Mouse (Mus musculus) testis, postnatal 10 days (tissue): Measurements from ENCODE around the gene Lce1a2.
"Not testable (repeated sequence)": the region's sequence is repeated elsewhere in the genome, so short reads cannot be mapped to it uniquely, and the experiment has no call there.

Experiments
- DNase-seq: peaks from one replicate; pipeline ENCODE4 v3.0.0; 2021; ENCODE audit warnings: low spot score

Lce1a2 gene

DNA sequence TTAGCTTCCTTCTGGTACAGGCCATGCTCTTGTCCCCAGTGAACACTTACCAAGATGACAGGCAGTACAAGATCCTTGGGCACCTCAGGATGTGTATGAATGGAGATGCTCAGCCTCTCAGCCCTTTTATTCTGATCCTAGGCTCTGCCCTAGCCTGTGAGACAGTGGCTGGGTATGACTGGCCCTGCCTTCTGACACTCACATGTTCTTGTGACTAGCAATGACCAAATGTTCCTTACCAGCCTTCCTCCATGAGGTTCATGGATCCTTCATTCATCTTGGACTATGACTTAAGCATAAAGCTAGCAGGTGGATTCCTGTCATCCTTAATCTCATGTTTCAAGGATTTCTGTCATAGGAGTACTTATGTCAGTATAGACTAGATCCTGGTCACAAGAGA lies at the start of gene Lce1a2:
Gene Lce1a2 (minus strand): TSS at position 101 of the 400 bp plus-strand sequence.
- no peak for DNase-seq

DNA sequence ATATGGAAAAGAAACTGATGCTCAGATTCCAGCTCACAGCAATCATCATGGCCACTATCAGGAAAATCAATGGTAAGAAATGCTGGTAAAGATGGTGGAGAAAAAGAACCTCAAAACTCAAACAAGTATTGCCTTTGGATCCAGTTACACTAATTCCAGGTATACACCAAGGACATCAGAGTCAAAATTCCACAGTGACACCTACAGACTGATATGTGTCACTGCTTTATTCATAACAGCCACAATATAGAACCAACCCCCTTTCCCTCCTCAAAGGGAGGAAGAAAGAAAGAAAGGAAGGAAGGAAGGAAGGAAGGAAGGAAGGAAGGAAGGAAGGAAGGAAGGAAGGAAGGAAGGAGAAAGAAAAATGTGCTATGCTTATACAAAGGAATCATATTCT lies 45.0 kb upstream of the Lce1a2 start:
- no peak for DNase-seq

DNA sequence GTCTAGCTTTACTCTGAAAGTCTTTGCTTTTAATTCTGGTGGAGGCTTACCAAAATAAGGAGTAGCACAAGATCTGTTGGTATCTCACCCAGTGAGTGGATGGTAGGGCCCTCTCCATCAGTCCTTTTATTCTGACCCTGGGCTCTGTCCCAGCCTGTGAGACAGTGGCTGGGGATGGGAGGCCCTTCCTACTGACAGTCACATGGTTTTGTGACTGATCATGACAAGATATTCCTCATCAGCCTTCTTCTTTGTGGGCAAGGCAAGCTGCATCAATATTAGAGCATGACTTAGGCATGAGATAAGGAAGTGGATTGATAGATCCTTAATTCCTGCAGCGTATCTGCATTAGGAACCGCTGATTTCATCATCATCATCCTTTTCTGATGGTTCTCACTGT lies 38.9 kb upstream of the Lce1a2 start, which contains the start of gene Lce1e:
Gene Lce1e (minus strand): TSS at position 101 of the 400 bp plus-strand sequence.
- DNase-seq = no peak

DNA sequence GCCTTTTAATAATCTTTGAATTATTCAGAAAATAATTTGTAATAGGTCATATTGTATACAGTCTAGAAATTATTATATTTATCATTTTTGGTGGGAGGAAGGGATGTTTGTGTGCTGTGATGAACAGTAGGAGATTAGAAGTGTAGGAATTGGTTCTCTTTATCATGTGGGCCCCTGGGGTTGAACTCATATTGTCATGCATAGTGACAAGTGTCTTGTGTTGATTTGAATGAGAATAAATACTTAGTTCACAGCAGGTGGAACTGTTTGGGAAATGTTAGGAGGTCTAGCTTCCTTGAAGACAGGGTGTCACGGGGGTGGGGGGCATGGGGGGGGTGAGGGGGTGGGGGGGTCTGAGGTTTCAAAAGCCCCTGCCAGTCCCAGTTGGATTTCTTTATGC lies 24.5 kb upstream of the Lce1a2 start:
- no peak for DNase-seq

DNA sequence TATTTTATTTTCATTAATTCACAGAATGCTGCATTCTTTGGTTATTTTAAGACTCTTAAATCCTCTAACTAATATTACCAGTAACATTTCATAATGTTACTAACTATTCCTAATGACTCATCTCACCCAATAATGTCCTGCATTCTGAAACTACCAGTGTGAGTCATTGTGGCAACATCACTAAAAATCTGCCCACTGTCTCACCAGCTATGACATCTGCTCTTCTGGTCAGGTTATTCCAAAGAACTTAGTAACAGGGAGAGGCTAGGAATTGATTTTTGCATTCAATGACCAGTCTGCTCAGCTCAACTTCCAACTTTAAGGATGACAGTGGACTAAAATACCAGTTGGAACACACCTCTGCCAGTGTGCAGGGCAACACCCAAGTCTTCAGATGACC lies 21.6 kb upstream of the Lce1a2 start:
- DNase-seq = no peak

DNA sequence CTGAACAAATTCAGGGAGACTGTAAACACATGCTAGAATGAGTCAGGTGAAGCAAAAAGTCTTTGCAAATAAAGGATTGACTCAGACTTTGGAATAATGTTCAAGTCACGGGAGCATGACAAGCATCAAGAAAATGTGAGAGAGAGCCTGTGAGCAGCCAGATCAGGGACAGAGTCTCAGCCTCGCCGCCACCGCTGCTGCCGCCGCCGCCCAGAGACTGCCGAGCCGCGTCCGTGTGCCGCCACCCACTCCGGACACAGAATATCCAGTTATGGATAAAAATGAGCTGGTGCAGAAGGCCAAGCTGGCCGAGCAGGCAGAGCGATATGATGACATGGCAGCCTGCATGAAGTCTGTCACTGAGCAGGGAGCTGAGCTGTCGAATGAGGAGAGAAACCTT lies 19.0 kb upstream of the Lce1a2 start:
- DNase-seq = not testable (repeated sequence)

DNA sequence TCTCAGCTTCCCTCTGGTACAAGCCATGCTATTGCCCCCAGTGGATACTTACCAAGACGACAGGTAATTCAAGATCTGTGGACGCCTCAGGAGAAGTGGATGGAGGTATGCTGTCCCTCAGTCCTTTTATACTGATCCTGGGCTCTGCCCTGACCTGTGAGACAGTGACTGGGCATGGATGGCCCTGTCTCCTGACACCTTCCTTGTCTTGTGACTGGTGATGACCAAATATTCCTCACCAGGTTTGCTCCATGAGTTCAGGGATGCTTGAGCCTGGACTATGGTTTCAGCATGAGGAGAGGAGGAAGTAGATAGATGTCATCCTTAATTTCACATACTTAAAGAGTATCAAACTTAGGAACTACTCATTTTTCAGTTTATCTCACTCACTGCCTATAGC lies 17.0 kb upstream of the Lce1a2 start, which contains the start of gene Lce1d:
Gene Lce1d (minus strand): TSS at position 101 of the 400 bp plus-strand sequence.
- no peak for DNase-seq

DNA sequence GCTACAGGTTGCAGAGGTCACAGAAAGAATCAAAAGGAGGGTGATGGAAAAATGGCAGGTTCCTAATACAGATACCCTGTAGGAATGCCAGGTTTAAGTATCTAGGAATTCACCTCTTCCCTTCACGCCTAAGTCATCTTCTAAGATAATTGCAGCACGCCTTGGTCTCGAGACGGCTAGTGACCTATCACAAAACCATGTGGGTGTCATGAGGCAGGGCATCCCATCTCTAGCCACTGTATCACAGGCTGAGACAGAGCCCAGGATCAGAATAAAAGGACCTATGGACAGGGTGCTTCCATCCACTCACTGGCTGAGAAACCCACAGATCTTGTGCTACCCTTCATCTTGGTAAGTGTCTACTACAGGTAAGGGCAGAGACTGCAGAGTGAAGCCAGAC lies 8.8 kb upstream of the Lce1a2 start, which contains the start of gene Lce1c:
Gene Lce1c (plus strand): TSS at position 301 of the 400 bp plus-strand sequence.
- DNase-seq = no peak

DNA sequence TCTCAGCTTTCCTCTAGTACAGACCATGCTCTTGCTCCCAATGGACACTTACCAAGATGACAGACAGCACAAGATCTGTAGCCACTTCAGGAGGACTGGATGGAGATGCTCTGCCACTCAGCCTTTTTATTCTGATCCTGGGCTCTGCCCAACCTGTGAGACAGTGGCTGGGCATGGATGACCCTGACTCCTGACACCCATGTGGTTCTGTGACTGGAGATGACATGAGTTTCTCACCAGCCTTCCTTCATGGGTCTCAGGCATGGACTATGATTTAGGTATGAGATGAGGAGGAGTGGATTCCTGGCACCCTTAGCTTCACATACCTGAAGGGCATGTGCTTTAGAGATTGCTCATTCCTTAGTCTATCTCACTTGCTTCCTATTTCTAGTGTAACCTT lies 13.3 kb downstream of the Lce1a2 start, which contains the start of gene Lce1b:
Gene Lce1b (minus strand): TSS at position 101 of the 400 bp plus-strand sequence.
- no peak for DNase-seq

DNA sequence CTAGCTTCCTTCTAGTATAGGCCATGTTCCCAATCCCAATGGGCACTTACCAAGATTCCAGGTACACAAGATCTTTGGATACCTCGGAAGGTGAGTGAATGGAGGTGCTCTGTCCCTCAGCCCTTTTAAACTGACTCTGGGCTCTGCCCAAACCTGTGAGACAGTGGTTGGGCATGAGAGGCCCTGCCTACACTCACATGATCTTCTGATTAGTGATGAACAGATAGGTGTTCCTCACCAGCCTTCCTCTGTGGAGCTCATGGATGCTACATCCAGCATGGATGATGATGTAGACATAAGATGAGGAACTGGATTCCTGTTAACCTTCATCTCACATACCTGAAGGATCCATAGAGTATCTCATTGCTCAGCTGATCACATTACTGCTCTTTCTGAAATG lies 21.9 kb downstream of the Lce1a2 start, which contains the start of gene Lce1a1:
Gene Lce1a1 (minus strand): TSS at position 101 of the 400 bp plus-strand sequence.
- DNase-seq = no peak

DNA sequence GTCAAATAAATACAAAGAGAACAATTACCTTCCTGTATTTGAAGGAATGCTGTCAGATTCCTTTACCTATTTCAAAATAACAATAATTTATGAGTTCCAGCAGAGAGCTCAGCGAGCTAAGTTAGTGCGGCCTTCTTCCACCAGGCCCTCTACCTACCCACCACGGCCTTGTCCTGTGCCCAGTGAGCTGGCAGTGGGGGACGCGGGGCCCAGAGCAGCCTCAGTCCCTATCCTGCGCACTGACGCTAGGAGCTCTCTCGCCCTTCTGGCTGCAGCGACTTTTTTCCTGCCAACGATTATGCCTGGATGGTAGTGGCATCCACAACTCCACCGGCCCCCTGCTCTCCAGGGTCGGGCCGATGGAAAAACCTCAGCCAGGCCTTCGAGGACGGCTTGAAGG lies 30.3 kb downstream of the Lce1a2 start:
- no peak for DNase-seq

DNA sequence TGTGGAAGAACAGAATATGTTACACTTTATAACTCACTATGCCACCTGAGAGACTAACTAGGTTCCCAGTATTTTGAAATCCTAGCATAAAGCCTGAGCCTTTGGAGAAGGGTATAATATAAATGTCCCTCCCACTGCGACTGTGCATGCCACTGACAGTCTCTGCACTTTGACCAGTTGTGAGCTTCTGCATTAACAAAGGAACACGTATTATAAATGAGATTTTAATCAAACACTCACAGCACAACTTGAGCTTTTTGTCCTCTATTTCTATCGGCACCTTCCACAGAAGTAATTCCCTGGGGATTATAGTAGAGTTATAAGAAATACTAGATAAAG lies 31.5 kb downstream of the Lce1a2 start:
- DNase-seq = no peak

DNA sequence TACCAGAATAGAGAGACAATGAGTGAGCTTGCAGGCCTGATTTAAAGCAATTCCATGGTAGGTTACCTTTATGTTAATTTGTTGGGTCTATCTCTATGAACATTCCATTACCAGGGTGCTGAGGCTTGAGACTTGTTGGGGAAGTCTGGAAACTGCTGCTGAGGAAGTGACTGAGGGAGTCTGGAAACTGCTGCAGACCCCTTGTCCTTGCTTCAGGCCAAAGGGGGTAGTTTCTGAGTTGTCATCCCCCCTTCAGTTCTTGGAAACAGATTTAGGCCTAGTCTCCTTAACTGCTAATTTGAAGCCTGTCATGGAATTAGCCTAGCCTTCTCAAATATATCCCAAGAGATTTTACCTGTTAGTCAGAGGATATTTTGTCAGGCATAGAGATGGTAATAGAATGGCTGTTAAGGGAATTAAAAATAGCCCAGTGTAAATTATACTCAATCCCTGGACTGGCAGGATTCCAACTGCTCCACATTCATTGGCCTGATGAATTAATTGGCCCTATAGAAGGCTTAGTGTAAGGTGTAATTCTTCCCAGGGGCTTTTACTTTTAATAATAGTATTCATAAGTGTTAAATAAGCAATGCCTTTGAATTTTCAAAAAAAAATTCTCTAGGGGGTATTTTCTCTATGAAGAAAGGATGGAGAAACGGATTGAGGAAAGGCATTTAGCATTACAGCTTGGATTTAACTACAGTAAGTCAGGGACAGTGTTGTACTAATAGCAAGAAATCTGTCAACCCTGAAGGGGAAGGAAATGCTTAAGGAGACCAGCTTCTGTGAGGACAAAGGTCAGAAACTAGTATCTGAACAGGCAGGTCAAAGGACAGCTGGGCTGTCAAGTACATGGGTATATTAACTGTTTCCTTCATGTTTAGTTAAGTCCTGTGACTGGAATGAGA lies 32.1 kb downstream of the Lce1a2 start:
- no peak for DNase-seq

DNA sequence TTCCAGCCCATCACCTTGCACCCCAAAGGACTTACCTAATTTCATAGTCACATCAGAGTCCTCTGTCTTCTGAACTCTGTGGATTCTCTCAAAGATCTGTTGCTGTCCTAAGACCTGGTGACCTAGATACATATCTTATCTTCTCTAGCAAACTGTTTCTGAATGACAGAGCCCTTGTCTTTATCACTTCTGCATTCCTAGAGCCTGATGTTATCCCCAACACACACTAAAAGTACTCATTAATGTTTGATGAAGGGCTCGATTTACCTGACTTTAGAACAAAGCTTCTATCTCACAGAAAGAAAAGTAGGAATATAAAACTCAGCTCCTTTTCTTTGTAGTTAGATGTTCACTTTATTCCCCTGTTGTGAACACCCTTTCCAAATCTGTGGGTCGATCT lies 48.6 kb downstream of the Lce1a2 start, which contains the start of gene Lce6a:
Gene Lce6a (minus strand): TSS at position 101 of the 400 bp plus-strand sequence.
- no peak for DNase-seq
